Mouse (Mus musculus) MEL (cell line): ENCODE measurements around the gene Klf4.

Source experiments
- CTCF ChIP-seq, 3 experiments: IDR thresholded peaks in 2 of 3; conservative IDR thresholded peaks in 1 of 3; 2 replicates each; pipeline ENCODE4 v1.5.1; 2011 to 2012; ENCODE audit warnings: low read length in 3 of 3, low read depth in 2 of 3, mild to moderate bottlenecking in 2 of 3, improper control_type of control experiment in 1 of 3, inconsistent platforms in 1 of 3, mixed read lengths in 1 of 3, moderate library complexity in 1 of 3; ENCODE audit not compliant: control insufficient read depth in 1 of 3, insufficient read depth in 1 of 3, poor library complexity in 1 of 3, severe bottlenecking in 1 of 3
- ELF1 ChIP-seq: IDR thresholded peaks from 2 replicates; pipeline ENCODE4 v1.6.1; 2014; ENCODE audit warnings: low read depth, mild to moderate bottlenecking, inconsistent platforms, low read length, improper control_type of control experiment, moderate library complexity
- EP300 ChIP-seq, 2 experiments: IDR thresholded peaks; 2 replicates each; pipeline ENCODE4 v1.6.1; 2011; ENCODE audit warnings: improper control_type of control experiment in 2 of 2, low read length in 2 of 2, low read depth in 1 of 2, mild to moderate bottlenecking in 1 of 2
- POLR2A ChIP-seq, 2 experiments: IDR thresholded peaks; 2 replicates each; pipeline ENCODE4 v1.6.1; 2011 to 2012; ENCODE audit warnings: low read length in 2 of 2, mild to moderate bottlenecking in 2 of 2, control low read depth in 1 of 2, improper control_type of control experiment in 1 of 2, low read depth in 1 of 2, moderate library complexity in 1 of 2; ENCODE audit not compliant: control insufficient read depth in 1 of 2, insufficient read depth in 1 of 2, poor library complexity in 1 of 2
- POLR2AphosphoS2 ChIP-seq: IDR thresholded peaks from 2 replicates; pipeline ENCODE4 v1.6.1; 2011; ENCODE audit warnings: low read length, improper control_type of control experiment
- TBP ChIP-seq: IDR thresholded peaks from 2 replicates; pipeline ENCODE4 v1.8.0; 2011; ENCODE audit warnings: low read depth, low read length, improper control_type of control experiment
- ZMIZ1 ChIP-seq: IDR thresholded peaks from 2 replicates; pipeline ENCODE4 v1.6.1; 2012; ENCODE audit warnings: low read depth, mild to moderate bottlenecking, inconsistent platforms, low read length, improper control_type of control experiment, moderate library complexity

- no peak for TF ChIP-seq CTCF (IDR thresholded peaks at IDR 0.05 in 2 of 3, conservative IDR thresholded peaks at IDR 0.05 in 1 of 3; ENCODE audit: control insufficient read depth in 1 of 3, insufficient read depth in 1 of 3, low read depth in 2 of 3, low read length in 3 of 3, poor library complexity in 1 of 3, severe bottlenecking in 1 of 3)
- TF ChIP-seq ELF1 = no peak
- no peak for TF ChIP-seq EP300 (IDR thresholded peaks at IDR 0.05; ENCODE audit: low read depth in 1 of 2, low read length in 2 of 2)
- no peak for TF ChIP-seq ZMIZ1
- TF ChIP-seq POLR2A (IDR thresholded peaks at IDR 0.05; ENCODE audit: control insufficient read depth in 1 of 2, insufficient read depth in 1 of 2, low read depth in 1 of 2, low read length in 2 of 2, poor library complexity in 1 of 2) = no peak
- TF ChIP-seq POLR2AphosphoS2 = no peak
- TF ChIP-seq TBP = no peak
These were observed 29.8 kb upstream of the Klf4 start for GRCm38 (mm10) chr4:55562062-55562461.
